Mouse (Mus musculus): Measurements from ENCODE around the gene Rita1. TPM values are rescaled to one million over a fixed set of nuclear protein-coding genes. Genes with fewer than 3 reads are reported as not detected.

The Rita1 gene
- total RNA-seq, 1 experiment from 2014 or later: 0.81 TPM

- no peak for ATAC-seq (ENCODE audit: extremely low read depth, insufficient number of reproducible peaks, low FRiP score, poor library complexity, severe bottlenecking)
Measured at GRCm38 (mm10) chr5:120562956-120563913, 49.2 kb downstream of the Rita1 start.

GRCm38 (mm10) chr5:120560616-120561311 is 51.6 kb downstream of the Rita1 start:
- no peak for ATAC-seq (ENCODE audit: extremely low read depth, insufficient number of reproducible peaks, low FRiP score, poor library complexity, severe bottlenecking)

GRCm38 (mm10) chr5:120560129-120560615 is 52.2 kb downstream of the Rita1 start:
- no peak for ATAC-seq (ENCODE audit: extremely low read depth, insufficient number of reproducible peaks, low FRiP score, poor library complexity, severe bottlenecking)

GRCm38 (mm10) chr5:120558762-120559161 is 53.6 kb downstream of the Rita1 start:
- ATAC-seq (ENCODE audit: extremely low read depth, insufficient number of reproducible peaks, low FRiP score, poor library complexity, severe bottlenecking): peak; percentile 62

GRCm38 (mm10) chr5:120558041-120558440 is 54.3 kb downstream of the Rita1 start:
- no peak for ATAC-seq (ENCODE audit: extremely low read depth, insufficient number of reproducible peaks, low FRiP score, poor library complexity, severe bottlenecking)

- ATAC-seq (ENCODE audit: extremely low read depth, insufficient number of reproducible peaks, low FRiP score, poor library complexity, severe bottlenecking): no peak
Measured at GRCm38 (mm10) chr5:120555871-120556270, 56.5 kb downstream of the Rita1 start.

GRCm38 (mm10) chr5:120550673-120551072 is 61.7 kb downstream of the Rita1 start:
- ATAC-seq (ENCODE audit: extremely low read depth, insufficient number of reproducible peaks, low FRiP score, poor library complexity, severe bottlenecking): no peak

- ATAC-seq (ENCODE audit: extremely low read depth, insufficient number of reproducible peaks, low FRiP score, poor library complexity, severe bottlenecking): no peak
Measured at GRCm38 (mm10) chr5:120550137-120550536, 62.3 kb downstream of the Rita1 start.

- ATAC-seq (ENCODE audit: extremely low read depth, insufficient number of reproducible peaks, low FRiP score, poor library complexity, severe bottlenecking): no peak
Measured at GRCm38 (mm10) chr5:120548236-120548850, 64.0 kb downstream of the Rita1 start.

Other genes with a start within 250 kb of the Rita1 start
- not detected in 2 replicates for gene Lhx5, start 180.9 kb downstream of the Rita1 start, total RNA-seq (2017)
- not detected in 2 replicates for gene Sdsl, start 139.8 kb downstream of the Rita1 start, total RNA-seq (2017)
- not detected in 2 replicates for gene Sds, start 136.1 kb downstream of the Rita1 start, total RNA-seq (2017)
- gene Plbd2, start 109.0 kb downstream of the Rita1 start, total RNA-seq (2017): 5.8 and 7.0 TPM in 2 replicates
- gene Slc8b1, start 101.4 kb downstream of the Rita1 start, total RNA-seq (2017): 12.6 and 15.0 TPM in 2 replicates
- 15.6 and 15.9 TPM in 2 replicates for gene Tpcn1, start 23.9 kb downstream of the Rita1 start, total RNA-seq (2017)
- 0.47 TPM in 1 of 2 replicates, not detected in the other for gene Iqcd, start 23.6 kb downstream of the Rita1 start, total RNA-seq (2017)
- 58.6 and 61.8 TPM in 2 replicates for gene Ddx54, start 150 bp upstream of the Rita1 start, total RNA-seq (2017)
- not detected in 2 replicates for gene Cfap73, start 21.6 kb upstream of the Rita1 start, total RNA-seq (2017)
- gene Rasal1, start 36.2 kb upstream of the Rita1 start, total RNA-seq (2017): 4.5 and 5.4 TPM in 2 replicates
- 30.0 and 36.0 TPM in 2 replicates for gene Dtx1, start 99.3 kb upstream of the Rita1 start, total RNA-seq (2017)
- 48.7 and 57.1 TPM in 2 replicates for gene Oas2, start 137.3 kb upstream of the Rita1 start, total RNA-seq (2017)
- gene Oas3, start 165.1 kb upstream of the Rita1 start, total RNA-seq (2017): 72.6 and 77.3 TPM in 2 replicates
- 0.47 TPM in 1 of 2 replicates, not detected in the other for gene Oas1e, start 182.9 kb upstream of the Rita1 start, total RNA-seq (2017)
- gene Oas1c, start 199.9 kb upstream of the Rita1 start, total RNA-seq (2017): 10.2 and 20.1 TPM in 2 replicates
- gene Oas1f, start 234.8 kb upstream of the Rita1 start, total RNA-seq (2017): not detected in 2 replicates
- not detected in 2 replicates for gene Oas1h, start 248.8 kb upstream of the Rita1 start, total RNA-seq (2017)

Data from neutrophil, adult 5-6 weeks (primary cell).